Mouse (Mus musculus): Measurements from ENCODE around the gene Olfr157.

GRCm38 (mm10) chr4:43840101-43840500 is at the start of gene Olfr157:
- TF ChIP-seq ZC3H11A (IDR thresholded peaks at IDR 0.05; ENCODE audit: borderline replicate concordance, low read depth, low read length): no peak
- TF ChIP-seq ZNF384 (IDR thresholded peaks at IDR 0.05; ENCODE audit: low read depth, low read length): no peak
- TF ChIP-seq CHD2 (IDR thresholded peaks at IDR 0.05; ENCODE audit: low read depth, low read length): no peak
- TF ChIP-seq MAFK (IDR thresholded peaks at IDR 0.05; ENCODE audit: insufficient read depth, low read depth, low read length): no peak
